Mouse (Mus musculus): ENCODE measurements around the gene Lrp6. TPM values are rescaled to one million over a fixed set of nuclear protein-coding genes. Genes with fewer than 3 reads are reported as not detected.

The Lrp6 gene
- total RNA-seq, 2 experiments from 2014 or later, result 5.2 to 6.0 TPM

- no peak for ATAC-seq (replicated peaks; ENCODE audit: low FRiP score, poor library complexity, severe bottlenecking)
Measured at GRCm38 (mm10) chr6:134509731-134510226, 57.0 kb downstream of the Lrp6 start.

- ATAC-seq (replicated peaks; ENCODE audit: low FRiP score, poor library complexity, severe bottlenecking), result no peak
Measured at GRCm38 (mm10) chr6:134504866-134505265, 61.9 kb downstream of the Lrp6 start.

GRCm38 (mm10) chr6:134502335-134502734, 64.4 kb downstream of the Lrp6 start:
- ATAC-seq (replicated peaks; ENCODE audit: low FRiP score, poor library complexity, severe bottlenecking), result no peak

GRCm38 (mm10) chr6:134500381-134501162, 66.2 kb downstream of the Lrp6 start:
- no peak for ATAC-seq (replicated peaks; ENCODE audit: low FRiP score, poor library complexity, severe bottlenecking)

GRCm38 (mm10) chr6:134499089-134499488, 67.7 kb downstream of the Lrp6 start:
- no peak for ATAC-seq (replicated peaks; ENCODE audit: low FRiP score, poor library complexity, severe bottlenecking)

- no peak for ATAC-seq (replicated peaks; ENCODE audit: low FRiP score, poor library complexity, severe bottlenecking)
Measured at GRCm38 (mm10) chr6:134498518-134498917, 68.2 kb downstream of the Lrp6 start.

- no peak for ATAC-seq (replicated peaks; ENCODE audit: low FRiP score, poor library complexity, severe bottlenecking)
Measured at GRCm38 (mm10) chr6:134494828-134495698, 71.7 kb downstream of the Lrp6 start.

GRCm38 (mm10) chr6:134489637-134490036, 77.1 kb downstream of the Lrp6 start:
- no peak for ATAC-seq (replicated peaks; ENCODE audit: low FRiP score, poor library complexity, severe bottlenecking)

GRCm38 (mm10) chr6:134489130-134489529, 77.6 kb downstream of the Lrp6 start:
- ATAC-seq (replicated peaks; ENCODE audit: low FRiP score, poor library complexity, severe bottlenecking), result no peak

GRCm38 (mm10) chr6:134486318-134486717, 80.4 kb downstream of the Lrp6 start:
- no peak for ATAC-seq (replicated peaks; ENCODE audit: low FRiP score, poor library complexity, severe bottlenecking)

GRCm38 (mm10) chr6:134479481-134479880, 87.3 kb downstream of the Lrp6 start:
- ATAC-seq (replicated peaks; ENCODE audit: low FRiP score, poor library complexity, severe bottlenecking), result no peak

GRCm38 (mm10) chr6:134473143-134473561, 93.6 kb downstream of the Lrp6 start:
- no peak for ATAC-seq (replicated peaks; ENCODE audit: low FRiP score, poor library complexity, severe bottlenecking)

GRCm38 (mm10) chr6:134470857-134471256, 95.9 kb downstream of the Lrp6 start:
- ATAC-seq (replicated peaks; ENCODE audit: low FRiP score, poor library complexity, severe bottlenecking), result peak; percentile 79

- ATAC-seq (replicated peaks; ENCODE audit: low FRiP score, poor library complexity, severe bottlenecking), result no peak
Measured at GRCm38 (mm10) chr6:134469297-134469696, 97.5 kb downstream of the Lrp6 start.

- no peak for ATAC-seq (replicated peaks; ENCODE audit: low FRiP score, poor library complexity, severe bottlenecking)
Measured at GRCm38 (mm10) chr6:134466671-134467229, 100.0 kb downstream of the Lrp6 start.

- no peak for ATAC-seq (replicated peaks; ENCODE audit: low FRiP score, poor library complexity, severe bottlenecking)
Measured at GRCm38 (mm10) chr6:134461175-134461574, 105.6 kb downstream of the Lrp6 start.

- ATAC-seq (replicated peaks; ENCODE audit: low FRiP score, poor library complexity, severe bottlenecking), result no peak
Measured at GRCm38 (mm10) chr6:134458376-134458775, 108.4 kb downstream of the Lrp6 start.

- ATAC-seq (replicated peaks; ENCODE audit: low FRiP score, poor library complexity, severe bottlenecking), result peak; percentile 65; the same call in 1 of the 2 replicates
Measured at GRCm38 (mm10) chr6:134454093-134454492, 112.7 kb downstream of the Lrp6 start.

GRCm38 (mm10) chr6:134450661-134451119, 116.1 kb downstream of the Lrp6 start:
- no peak for ATAC-seq (replicated peaks; ENCODE audit: low FRiP score, poor library complexity, severe bottlenecking)

GRCm38 (mm10) chr6:134449958-134450357, 116.8 kb downstream of the Lrp6 start:
- ATAC-seq (replicated peaks; ENCODE audit: low FRiP score, poor library complexity, severe bottlenecking), result no peak

Data from erythroblast, adult 5-6 weeks (primary cell).